Mouse (Mus musculus): ENCODE measurements around the gene Tmem221.

Tmem221 gene

GRCm38 (mm10) chr8:71558071-71558957, at the start of gene Tmem221:
Gene Tmem221 (minus strand): TSS chr8:71558871.
- no peak for DNase-seq (ENCODE audit: low read depth, low spot score)

- DNase-seq (ENCODE audit: low read depth, low spot score) = no peak
Measured at GRCm38 (mm10) chr8:71604021-71604420, 45.4 kb upstream of the Tmem221 start.

- DNase-seq (ENCODE audit: low read depth, low spot score) = peak; percentile 76
Measured at GRCm38 (mm10) chr8:71602666-71603334, 44.1 kb upstream of the Tmem221 start.

GRCm38 (mm10) chr8:71601939-71602665, 43.4 kb upstream of the Tmem221 start:
- DNase-seq (ENCODE audit: low read depth, low spot score) = no peak

GRCm38 (mm10) chr8:71598841-71599240, 40.2 kb upstream of the Tmem221 start:
- no peak for DNase-seq (ENCODE audit: low read depth, low spot score)

- DNase-seq (ENCODE audit: low read depth, low spot score) = no peak
Measured at GRCm38 (mm10) chr8:71598375-71598774, 39.7 kb upstream of the Tmem221 start.

- no peak for DNase-seq (ENCODE audit: low read depth, low spot score)
Measured at GRCm38 (mm10) chr8:71597451-71597850, 38.8 kb upstream of the Tmem221 start, which contains the start of gene Fam129c. Gene Fam129c (plus strand): TSS chr8:71597648.

- DNase-seq (ENCODE audit: low read depth, low spot score) = no peak
Measured at GRCm38 (mm10) chr8:71596798-71597197, 38.1 kb upstream of the Tmem221 start.

GRCm38 (mm10) chr8:71596384-71596783, 37.7 kb upstream of the Tmem221 start:
- DNase-seq (ENCODE audit: low read depth, low spot score) = no peak

GRCm38 (mm10) chr8:71595862-71596261, 37.2 kb upstream of the Tmem221 start:
- DNase-seq (ENCODE audit: low read depth, low spot score) = peak; percentile 81

- DNase-seq (ENCODE audit: low read depth, low spot score) = no peak
Measured at GRCm38 (mm10) chr8:71594324-71594722, 35.7 kb upstream of the Tmem221 start.

- DNase-seq (ENCODE audit: low read depth, low spot score) = no peak
Measured at GRCm38 (mm10) chr8:71593556-71594323, 35.1 kb upstream of the Tmem221 start.

GRCm38 (mm10) chr8:71592374-71593170, 33.9 kb upstream of the Tmem221 start:
- DNase-seq (ENCODE audit: low read depth, low spot score) = no peak

GRCm38 (mm10) chr8:71591471-71592373, 33.1 kb upstream of the Tmem221 start, which contains the start of gene Pgls:
Gene Pgls (plus strand): TSS chr8:71592176.
- DNase-seq (ENCODE audit: low read depth, low spot score) = peak; percentile 92

GRCm38 (mm10) chr8:71591017-71591416, 32.3 kb upstream of the Tmem221 start:
- DNase-seq (ENCODE audit: low read depth, low spot score) = no peak

- no peak for DNase-seq (ENCODE audit: low read depth, low spot score)
Measured at GRCm38 (mm10) chr8:71588762-71589161, 30.1 kb upstream of the Tmem221 start.

- DNase-seq (ENCODE audit: low read depth, low spot score) = no peak
Measured at GRCm38 (mm10) chr8:71586891-71587290, 28.2 kb upstream of the Tmem221 start.

GRCm38 (mm10) chr8:71580201-71580600, 21.5 kb upstream of the Tmem221 start:
- no peak for DNase-seq (ENCODE audit: low read depth, low spot score)

GRCm38 (mm10) chr8:71579476-71579875, 20.8 kb upstream of the Tmem221 start:
- DNase-seq (ENCODE audit: low read depth, low spot score) = no peak

Data from forelimb bud, embryonic 11.5 days (tissue).